Mouse (Mus musculus): Measurements from ENCODE around the gene Adcyap1r1. TPM values are rescaled to one million over a fixed set of nuclear protein-coding genes. Genes with fewer than 3 reads are reported as not detected.

The Adcyap1r1 gene
- polyA plus RNA-seq, 1 experiment from 2014 or later = 6.2 TPM

GRCm38 (mm10) chr6:55536469-55536868, 84.7 kb downstream of the Adcyap1r1 start:
- H3K4me1 ChIP-seq (replicated peaks) = peaks cover 5% of the 10 kb centered on the region; the same call in 1 of the 2 replicates
- ATAC-seq (ENCODE audit: insufficient number of reproducible peaks, low FRiP score) = no peak
- no peak overlapping the region for H3K4me3 ChIP-seq
- H3K9ac ChIP-seq = no peak overlapping the region
- no peak overlapping the region for H3K27ac ChIP-seq (ENCODE audit: poor library complexity, severe bottlenecking)
- no peak overlapping the region for H3K4me2 ChIP-seq
- WGBS = 48% methylated on average over 2 of the region's 2 CpGs
- no peaks in the 10 kb centered on the region for H3K27me3 ChIP-seq (replicated peaks)
- H3K36me3 ChIP-seq = no peaks in the 10 kb centered on the region
- 0 out of 2 replicates have a peak, but pooled peaks cover 4% of the 10 kb centered on the region for H3K9me3 ChIP-seq (replicated peaks)

GRCm38 (mm10) chr6:55539196-55539595, 87.4 kb downstream of the Adcyap1r1 start:
- H3K4me1 ChIP-seq (replicated peaks) = peaks cover 5% of the 10 kb centered on the region; the same call in 1 of the 2 replicates
- H3K9ac ChIP-seq = no peak overlapping the region
- 61% methylated on average over 10 of the region's 10 CpGs for WGBS
- ATAC-seq (ENCODE audit: insufficient number of reproducible peaks, low FRiP score) = no peak
- H3K4me2 ChIP-seq = no peak overlapping the region
- no peak overlapping the region for H3K27ac ChIP-seq (ENCODE audit: poor library complexity, severe bottlenecking)
- no peaks in the 10 kb centered on the region for H3K36me3 ChIP-seq
- H3K27me3 ChIP-seq (replicated peaks) = no peaks in the 10 kb centered on the region
- H3K9me3 ChIP-seq (replicated peaks) = no peaks in the 10 kb centered on the region
- H3K4me3 ChIP-seq = no peak overlapping the region

GRCm38 (mm10) chr6:55542359-55542758, 90.6 kb downstream of the Adcyap1r1 start:
- Histone ChIP-seq H3K9ac (no peak overlapping the region), H3K4me1 (replicated peaks) (peaks cover 5% of the 10 kb centered on the region; the same call in 1 of the 2 replicates), H3K27me3 (replicated peaks) (no peaks in the 10 kb centered on the region), H3K36me3 (no peaks in the 10 kb centered on the region), H3K4me3 (no peak overlapping the region), H3K9me3 (replicated peaks) (no peaks in the 10 kb centered on the region), H3K4me2 (no peak overlapping the region), H3K27ac (ENCODE audit: poor library complexity, severe bottlenecking) (no peak overlapping the region)
- WGBS = 38% methylated on average over 3 of the region's 3 CpGs
- no peak for ATAC-seq (ENCODE audit: insufficient number of reproducible peaks, low FRiP score)

- Histone ChIP-seq H3K4me2 (no peak overlapping the region), H3K4me3 (no peak overlapping the region), H3K27me3 (replicated peaks) (no peaks in the 10 kb centered on the region), H3K27ac (ENCODE audit: poor library complexity, severe bottlenecking) (no peak overlapping the region), H3K36me3 (no peaks in the 10 kb centered on the region), H3K4me1 (replicated peaks) (peaks cover 4% of the 10 kb centered on the region; the same call in 1 of the 2 replicates), H3K9me3 (replicated peaks) (no peaks in the 10 kb centered on the region), H3K9ac (no peak overlapping the region)
- WGBS = 82% methylated on average over 4 of the region's 4 CpGs
- no peak for ATAC-seq (ENCODE audit: insufficient number of reproducible peaks, low FRiP score)
Observed at GRCm38 (mm10) chr6:55543345-55543744, 91.6 kb downstream of the Adcyap1r1 start.

- 80% methylated on average over 6 of the region's 6 CpGs for WGBS
- ATAC-seq (ENCODE audit: insufficient number of reproducible peaks, low FRiP score) = no peak
- H3K27me3 ChIP-seq (replicated peaks) = no peaks in the 10 kb centered on the region
- no peaks in the 10 kb centered on the region for H3K4me1 ChIP-seq (replicated peaks)
- no peak overlapping the region for H3K4me2 ChIP-seq
- no peaks in the 10 kb centered on the region for H3K36me3 ChIP-seq
- H3K9ac ChIP-seq = no peak overlapping the region
- H3K27ac ChIP-seq (ENCODE audit: poor library complexity, severe bottlenecking) = no peak overlapping the region
- H3K9me3 ChIP-seq (replicated peaks) = peaks cover 10% of the 10 kb centered on the region; the same call in 1 of the 2 replicates
- H3K4me3 ChIP-seq = no peak overlapping the region
Observed at GRCm38 (mm10) chr6:55549211-55549610, 97.4 kb downstream of the Adcyap1r1 start.

GRCm38 (mm10) chr6:55550926-55551325, 99.1 kb downstream of the Adcyap1r1 start:
- H3K9me3 ChIP-seq (replicated peaks) = peaks cover 10% of the 10 kb centered on the region; the same call in 1 of the 2 replicates
- no peak overlapping the region for H3K4me3 ChIP-seq
- H3K9ac ChIP-seq = no peak overlapping the region
- no peak overlapping the region for H3K27ac ChIP-seq (ENCODE audit: poor library complexity, severe bottlenecking)
- no peaks in the 10 kb centered on the region for H3K27me3 ChIP-seq (replicated peaks)
- H3K4me1 ChIP-seq (replicated peaks) = no peaks in the 10 kb centered on the region
- no peaks in the 10 kb centered on the region for H3K36me3 ChIP-seq
- H3K4me2 ChIP-seq = no peak overlapping the region
- 34% methylated on average over 13 of the region's 13 CpGs for WGBS
- no peak for ATAC-seq (ENCODE audit: insufficient number of reproducible peaks, low FRiP score)

Small RNA genes lying within 50 kb of the gene (microRNA-seq; reads per million reads assigned to microRNA genes)
- gene Gm44352 = not detected

Other genes with a start within 250 kb of the Adcyap1r1 start
- 6.3 and 7.8 TPM in 2 replicates for gene Mindy4, start 248.6 kb upstream of the Adcyap1r1 start, polyA plus RNA-seq (2016; fragmentation: Nextera tagmentation; extraction: Ambion mirVana)
- gene Aqp1, start 115.5 kb upstream of the Adcyap1r1 start, polyA plus RNA-seq (2016; fragmentation: Nextera tagmentation; extraction: Ambion mirVana) = 23.0 and 23.5 TPM in 2 replicates
- not detected in 2 replicates for gene Ghrhr, start 75.7 kb upstream of the Adcyap1r1 start, polyA plus RNA-seq (2016; fragmentation: Nextera tagmentation; extraction: Ambion mirVana)
- gene Neurod6, start 229.3 kb downstream of the Adcyap1r1 start, polyA plus RNA-seq (2016; fragmentation: Nextera tagmentation; extraction: Ambion mirVana) = 0.10 TPM in 1 of 2 replicates, not detected in the other

Data from heart, embryonic 12.5 days (tissue).